Mouse (Mus musculus) testis, adult 2 months (tissue): ENCODE results near the gene Eme1. TPM values are rescaled to one million over a fixed set of nuclear protein-coding genes. Genes with fewer than 3 reads are reported as not detected.

Experiments used
- H3K27ac ChIP-seq: fragments of 200-500 bp; 2 replicates; pipeline ENCODE4 v1.5.1; 2012; ENCODE audit warnings: low read depth, low read length; ENCODE audit not compliant: control insufficient read depth, insufficient read depth
- H3K27me3 ChIP-seq: fragments of 200-500 bp; 2 replicates; pipeline ENCODE4 v1.6.1; 2012; ENCODE audit warnings: mild to moderate bottlenecking, low read length, moderate library complexity; ENCODE audit not compliant: control insufficient read depth, insufficient read depth
- H3K36me3 ChIP-seq: fragments of 200-500 bp; 2 replicates; pipeline ENCODE4 v1.6.1; 2012; ENCODE audit warnings: mild to moderate bottlenecking, low read length; ENCODE audit not compliant: control insufficient read depth, insufficient read depth
- H3K4me1 ChIP-seq: fragments of 200-500 bp; 2 replicates; pipeline ENCODE4 v1.6.1; 2012; ENCODE audit warnings: low read length; ENCODE audit not compliant: control insufficient read depth, insufficient read depth
- H3K4me3 ChIP-seq: fragments of 200-500 bp; 2 replicates; pipeline ENCODE4 v1.5.1; 2012; ENCODE audit warnings: low read depth, mild to moderate bottlenecking, low read length, moderate library complexity, mixed read lengths; ENCODE audit not compliant: control insufficient read depth
- CTCF ChIP-seq: fragments of 200-500 bp; IDR thresholded peaks from 2 replicates; pipeline ENCODE4 v1.5.1; 2012; ENCODE audit warnings: low read depth, mild to moderate bottlenecking, inconsistent platforms, low read length, moderate library complexity; ENCODE audit not compliant: control insufficient read depth, insufficient read depth, insufficient replicate concordance
- POLR2A ChIP-seq: fragments of 200-500 bp; IDR thresholded peaks from 2 replicates; pipeline ENCODE4 v1.6.1; 2012; ENCODE audit warnings: low read depth, mild to moderate bottlenecking, inconsistent platforms, low read length, moderate library complexity; ENCODE audit not compliant: control insufficient read depth
- polyA plus RNA-seq: library from polyadenylated mRNA; depleted of rRNA; stranded (reverse); fragments of >200 nt; gene quantifications from 2 replicates; pipeline ENCODE4 v1.2.3, GENCODE M21; 2012; rRNA removed

Gene Eme1
- polyA plus RNA-seq, 1 experiment: 3.9 TPM

DNA sequence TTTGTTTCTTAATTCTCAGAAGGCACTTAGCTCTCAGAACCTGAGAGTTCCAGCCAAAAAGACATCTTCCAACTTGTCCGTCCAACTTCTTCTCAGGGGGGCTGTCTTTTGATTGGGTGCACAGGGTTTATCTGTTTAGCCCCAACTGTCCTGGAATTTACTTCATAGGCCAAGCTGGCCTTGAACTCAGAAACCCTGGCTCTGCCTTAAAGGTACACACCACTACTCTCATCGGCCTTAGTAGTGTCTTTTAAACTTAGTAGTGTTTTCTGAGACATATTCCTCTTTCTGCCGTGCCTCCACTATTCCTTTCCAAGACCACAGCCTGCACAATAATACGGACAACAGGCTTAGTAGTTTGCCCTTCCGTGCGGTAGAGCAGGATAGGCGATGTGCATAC is 53.3 kb downstream of the Eme1 start:
- no peak overlapping the region for H3K4me3 ChIP-seq
- no peak overlapping the region for H3K27ac ChIP-seq

DNA sequence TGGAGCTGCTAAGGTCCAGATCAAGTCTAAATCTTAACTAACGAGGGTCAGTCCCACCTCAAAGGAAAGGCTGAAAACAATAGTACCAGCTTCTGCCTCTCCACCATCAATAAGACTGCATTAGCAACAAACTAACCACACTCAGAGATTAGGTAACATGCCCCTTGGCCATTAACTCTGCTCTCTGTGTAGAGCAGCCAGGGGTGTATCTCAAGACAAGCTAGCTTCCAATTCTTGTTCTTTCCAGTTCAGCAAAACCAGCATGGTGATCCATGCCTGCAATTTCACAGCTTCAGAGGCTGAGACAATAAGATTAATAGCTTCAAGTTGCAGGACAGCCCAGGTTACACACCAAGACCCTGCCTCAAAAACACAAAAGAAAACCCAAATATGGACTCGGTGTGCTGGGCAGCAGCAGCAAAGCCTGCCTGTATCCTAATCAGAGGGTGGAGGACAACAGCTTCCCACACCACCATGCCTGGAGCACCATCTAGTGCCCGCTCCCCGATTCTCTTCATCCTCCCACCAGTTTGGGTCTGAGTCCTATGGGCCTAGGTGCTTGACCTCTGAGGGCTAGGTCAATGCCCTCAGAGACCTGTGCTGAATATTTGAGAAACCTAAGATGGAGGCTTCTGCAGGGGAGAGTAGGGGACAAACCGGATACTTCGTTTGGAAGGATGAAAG is 55.2 kb downstream of the Eme1 start:
- TF ChIP-seq CTCF (peak; percentile 26; the same call in 1 of the 2 replicates), POLR2A (no peak)
- Histone ChIP-seq H3K27me3 (no peaks in the 10 kb centered on the region), H3K4me3 (no peak overlapping the region), H3K36me3 (no peaks in the 10 kb centered on the region), H3K27ac (no peak overlapping the region), H3K4me1 (peaks cover 16% of the 10 kb centered on the region)

More for the DNA sequence above, 53.3 kb downstream of the Eme1 start:
- no peaks in the 10 kb centered on the region for H3K36me3 ChIP-seq
- H3K27me3 ChIP-seq: no peaks in the 10 kb centered on the region
- no peak for TF ChIP-seq CTCF
- no peak for TF ChIP-seq POLR2A
- H3K4me1 ChIP-seq: peaks cover 16% of the 10 kb centered on the region

DNA sequence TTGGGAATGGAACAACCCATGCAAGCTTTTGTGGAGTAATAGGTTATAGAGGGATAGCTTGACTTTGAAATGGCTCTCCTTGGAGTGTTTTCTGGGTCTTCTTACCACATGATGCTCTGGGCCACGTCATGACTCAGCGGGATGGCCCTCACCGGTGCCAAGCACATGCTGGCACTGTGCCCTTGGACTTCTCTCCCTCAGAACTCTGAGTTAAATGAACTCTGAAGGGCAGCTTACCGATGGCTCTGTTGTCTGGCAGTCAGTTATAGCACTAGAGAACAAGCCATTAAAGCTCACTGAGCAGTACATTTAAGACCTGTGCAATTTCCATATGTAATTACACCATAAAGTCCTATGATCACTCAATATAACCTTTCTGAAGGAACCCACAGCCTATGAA is 56.4 kb downstream of the Eme1 start:
- H3K27me3 ChIP-seq: no peaks in the 10 kb centered on the region
- TF ChIP-seq POLR2A: no peak
- no peak for TF ChIP-seq CTCF
- no peak overlapping the region for H3K27ac ChIP-seq
- peaks cover 12% of the 10 kb centered on the region for H3K4me1 ChIP-seq
- H3K36me3 ChIP-seq: no peaks in the 10 kb centered on the region
- no peak overlapping the region for H3K4me3 ChIP-seq

DNA sequence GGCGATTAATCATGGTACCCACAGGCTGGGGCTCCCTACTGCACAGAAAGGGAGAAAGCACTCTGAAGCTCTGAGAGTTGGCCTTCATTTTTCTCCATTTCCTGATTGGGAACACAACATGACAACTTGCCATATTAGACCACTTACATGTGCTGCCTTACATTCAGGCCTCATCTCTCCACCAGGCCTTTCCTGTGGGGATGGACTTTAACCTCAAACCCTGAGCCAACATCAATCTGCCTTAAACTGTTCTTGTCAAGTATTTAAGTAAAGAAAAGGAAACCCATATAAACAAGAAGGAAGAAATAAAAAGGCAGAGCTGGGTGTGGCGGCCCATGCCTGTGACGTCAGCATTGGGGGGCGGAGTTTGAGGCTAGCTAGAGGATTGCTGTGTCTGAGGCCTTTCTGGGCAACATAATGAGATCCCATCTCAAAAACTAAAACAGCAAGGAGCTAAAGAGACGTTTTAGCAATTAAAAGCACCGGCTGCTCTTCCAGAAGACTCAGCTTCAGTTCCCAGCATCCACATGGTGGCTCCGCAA is 57.4 kb downstream of the Eme1 start:
- no peaks in the 10 kb centered on the region for H3K36me3 ChIP-seq

More for the DNA sequence above, 57.4 kb downstream of the Eme1 start:
- H3K4me3 ChIP-seq: no peak overlapping the region
- H3K4me1 ChIP-seq: peaks cover 5% of the 10 kb centered on the region
- TF ChIP-seq POLR2A (no peak), CTCF (no peak)
- H3K27ac ChIP-seq: no peak overlapping the region
- H3K27me3 ChIP-seq: no peaks in the 10 kb centered on the region

Other genes starting within 250 kb of the Eme1 start
- 3.4 and 5.1 TPM in 2 replicates for gene Cacna1g, start 179.8 kb downstream of the Eme1 start, polyA plus RNA-seq
- gene Spata20, start 167.8 kb downstream of the Eme1 start, polyA plus RNA-seq: 1,087 and 1,277 TPM in 2 replicates
- 1.7 and 1.8 TPM in 2 replicates for gene Epn3, start 154.0 kb downstream of the Eme1 start, polyA plus RNA-seq
- gene Mycbpap, start 132.2 kb downstream of the Eme1 start, polyA plus RNA-seq: 193 and 197 TPM in 2 replicates
- 5.1 and 5.4 TPM in 2 replicates for gene Rsad1, start 104.7 kb downstream of the Eme1 start, polyA plus RNA-seq
- gene Chad, start 88.9 kb downstream of the Eme1 start, polyA plus RNA-seq: 0.14 TPM in 1 of 2 replicates, not detected in the other
- gene Acsf2, start 52.1 kb downstream of the Eme1 start, polyA plus RNA-seq: 7.0 and 8.3 TPM in 2 replicates
- gene Lrrc59, start 24.2 kb downstream of the Eme1 start, polyA plus RNA-seq: 75.9 and 78.0 TPM in 2 replicates
- gene Mrpl27, start 197 bp downstream of the Eme1 start, polyA plus RNA-seq: 24.0 and 24.2 TPM in 2 replicates
- gene Xylt2, start 23.6 kb upstream of the Eme1 start, polyA plus RNA-seq: 3.3 and 3.4 TPM in 2 replicates
- gene Gm11541, start 50.5 kb upstream of the Eme1 start, polyA plus RNA-seq: not detected in 2 replicates
- 0.91 and 1.2 TPM in 2 replicates for gene Cdc34b, start 87.8 kb upstream of the Eme1 start, polyA plus RNA-seq
- gene Tmem92, start 128.7 kb upstream of the Eme1 start, polyA plus RNA-seq: not detected in 2 replicates